Mouse (Mus musculus): ENCODE data around the gene Shisa3. TPM values are rescaled to one million over a fixed set of nuclear protein-coding genes. Genes with fewer than 3 reads are reported as not detected.

Gene Shisa3
- total and polyA plus RNA-seq, 3 experiments = 0.06 TPM; not detected in 2

- Histone ChIP-seq H3K9ac (ENCODE audit: control insufficient read depth, low read depth, low read length, poor library complexity, severe bottlenecking) (no peak overlapping the region), H3K27me3 (ENCODE audit: control insufficient read depth in 1 of 2, insufficient read depth in 2 of 2, low read length in 2 of 2) (no peaks in the 10 kb centered on the region), H3K27ac (ENCODE audit: control insufficient read depth, low read depth, low read length) (no peak overlapping the region), H3K79me2 (ENCODE audit: control insufficient read depth, insufficient read depth, low read length, poor library complexity) (no peaks in the 10 kb centered on the region), H3K4me1 (ENCODE audit: control insufficient read depth in 1 of 2, insufficient read depth in 2 of 2, low read length in 2 of 2) (no peaks in the 10 kb centered on the region), H3K4me3 (ENCODE audit: control insufficient read depth in 1 of 2, insufficient read depth in 1 of 2, low read depth in 2 of 2, low read length in 2 of 2) (no peak overlapping the region), H3K36me3 (ENCODE audit: control insufficient read depth in 1 of 2, insufficient read depth in 2 of 2, low read length in 2 of 2) (no peaks in the 10 kb centered on the region), H3K9me3 (replicated peaks; ENCODE audit: insufficient read depth, low read length) (no peaks in the 10 kb centered on the region)
- no peak for TF ChIP-seq UBTF (IDR thresholded peaks at IDR 0.05; ENCODE audit: borderline replicate concordance, insufficient read depth, low read depth, low read length)
- no peak for TF ChIP-seq GATA1 (IDR thresholded peaks at IDR 0.05; ENCODE audit: low read depth, low read length)
- no peak for TF ChIP-seq USF2 (IDR thresholded peaks at IDR 0.05; ENCODE audit: borderline replicate concordance in 1 of 2, insufficient read depth in 1 of 2, low read depth in 1 of 2, low read length in 2 of 2)
- TF ChIP-seq E2F4 (IDR thresholded peaks at IDR 0.05; ENCODE audit: borderline replicate concordance, low read depth, low read length) = no peak
- TF ChIP-seq KAT2A (conservative IDR thresholded peaks at IDR 0.05; ENCODE audit: low read depth, low read length) = no peak
- TF ChIP-seq SMC3 (IDR thresholded peaks at IDR 0.05; ENCODE audit: low read depth, low read length) = no peak
- TF ChIP-seq HCFC1 (IDR thresholded peaks at IDR 0.05; ENCODE audit: low read depth, low read length) = no peak
- TF ChIP-seq TBP (IDR thresholded peaks at IDR 0.05; ENCODE audit: low read depth, low read length) = no peak
- no peak for TF ChIP-seq ETS1 (IDR thresholded peaks at IDR 0.05; ENCODE audit: low read depth, low read length)
- TF ChIP-seq ZC3H11A (IDR thresholded peaks at IDR 0.05; ENCODE audit: low read depth, low read length) = no peak
- no peak for TF ChIP-seq POLR2AphosphoS2 (IDR thresholded peaks at IDR 0.05; ENCODE audit: low read length)
- TF ChIP-seq CTCF (IDR thresholded peaks at IDR 0.05 in 2 of 3, conservative IDR thresholded peaks at IDR 0.05 in 1 of 3; ENCODE audit: control insufficient read depth in 1 of 3, insufficient read depth in 1 of 3, low read depth in 2 of 3, low read length in 3 of 3, poor library complexity in 1 of 3, severe bottlenecking in 1 of 3) = no peak
- TF ChIP-seq JUND (IDR thresholded peaks at IDR 0.05; ENCODE audit: low read depth, low read length) = no peak
- no peak for TF ChIP-seq ZKSCAN1 (IDR thresholded peaks at IDR 0.05; ENCODE audit: low read depth, low read length)
- DNase-seq (ENCODE audit: low read depth, low spot score) = no peak
Observed at GRCm38 (mm10) chr5:67606916-67607803, 522 bp upstream of the Shisa3 start.

- H3K4me1 ChIP-seq (ENCODE audit: control insufficient read depth in 1 of 2, insufficient read depth in 2 of 2, low read length in 2 of 2) = no peaks in the 10 kb centered on the region
- DNase-seq (ENCODE audit: low read depth, low spot score) = no peak
- TF ChIP-seq EP300 (IDR thresholded peaks at IDR 0.05; ENCODE audit: low read depth in 1 of 2, low read length in 2 of 2) (no peak), MYB (IDR thresholded peaks at IDR 0.05; ENCODE audit: low read depth, low read length) (no peak)
- no peak overlapping the region for H3K9ac ChIP-seq (ENCODE audit: control insufficient read depth, low read depth, low read length, poor library complexity, severe bottlenecking)
- H3K27me3 ChIP-seq (ENCODE audit: control insufficient read depth in 1 of 2, insufficient read depth in 2 of 2, low read length in 2 of 2) = no peaks in the 10 kb centered on the region
- H3K9me3 ChIP-seq (replicated peaks; ENCODE audit: insufficient read depth, low read length) = no peaks in the 10 kb centered on the region
- H3K36me3 ChIP-seq (ENCODE audit: control insufficient read depth in 1 of 2, insufficient read depth in 2 of 2, low read length in 2 of 2) = no peaks in the 10 kb centered on the region
- H3K79me2 ChIP-seq (ENCODE audit: control insufficient read depth, insufficient read depth, low read length, poor library complexity) = no peaks in the 10 kb centered on the region
- H3K27ac ChIP-seq (ENCODE audit: control insufficient read depth, low read depth, low read length) = no peak overlapping the region
- H3K4me3 ChIP-seq (ENCODE audit: control insufficient read depth in 1 of 2, insufficient read depth in 1 of 2, low read depth in 2 of 2, low read length in 2 of 2) = no peak overlapping the region
Observed at GRCm38 (mm10) chr5:67608674-67609519, 1.2 kb downstream of the Shisa3 start.
